Mouse (Mus musculus) C2C12 (cell line): ENCODE data around the gene Cep135.

Experiments
- CTCF ChIP-seq: IDR thresholded peaks from one replicate; pipeline ENCODE4 v1.5.1; 2011; ENCODE audit not compliant: control insufficient read depth, insufficient read depth, insufficient read length
- FOSL1 ChIP-seq: IDR thresholded peaks from one replicate; pipeline ENCODE4 v1.8.0; 2011; ENCODE audit warnings: mild to moderate bottlenecking, low read length; ENCODE audit not compliant: poor library complexity, insufficient read depth, severe bottlenecking
- USF1 ChIP-seq: IDR thresholded peaks from one replicate; pipeline ENCODE4 v1.6.1; 2011; ENCODE audit warnings: low read depth, mild to moderate bottlenecking, control low read depth, moderate library complexity

DNA sequence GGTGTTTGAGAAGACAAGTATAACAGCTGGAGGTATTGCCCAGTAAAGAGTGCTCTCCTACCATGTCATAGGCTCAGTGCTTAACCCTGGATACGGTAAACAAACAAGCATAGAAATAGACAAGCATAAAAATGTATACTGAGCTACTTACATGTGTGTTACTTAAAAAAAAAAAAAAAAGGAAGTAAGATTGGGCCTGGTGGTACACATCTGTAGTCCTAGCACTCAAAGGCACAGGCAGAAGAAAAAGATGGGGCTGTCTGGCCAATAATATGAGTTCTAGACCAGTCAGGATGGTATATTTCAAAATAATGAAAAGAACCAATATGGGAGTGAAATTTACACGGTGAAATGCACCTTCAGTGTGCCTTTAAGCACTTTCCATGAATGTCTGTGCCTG is 1.5 kb downstream of the Cep135 start:
- TF ChIP-seq CTCF: no peak
- no peak for TF ChIP-seq FOSL1
- no peak for TF ChIP-seq USF1
